Mouse (Mus musculus): ENCODE measurements around the gene Casp6. TPM values are rescaled to one million over a fixed set of nuclear protein-coding genes. Genes with fewer than 3 reads are reported as not detected.

Gene Casp6
- total RNA-seq, 2 experiments from 2014 or later, result 6.3 to 7.6 TPM

GRCm38 (mm10) chr3:129918434-129918833 lies 17.2 kb downstream of the Casp6 start:
- DNase-seq (ENCODE audit: low spot score in 2 of 2), result peak; percentile 60 to 90

GRCm38 (mm10) chr3:129923581-129923980 lies 22.4 kb downstream of the Casp6 start:
- no peak for DNase-seq (ENCODE audit: low spot score in 2 of 2)

GRCm38 (mm10) chr3:129925861-129926260 lies 24.6 kb downstream of the Casp6 start:
- DNase-seq (ENCODE audit: low spot score in 2 of 2), result no peak

- no peak for DNase-seq (ENCODE audit: low spot score in 2 of 2)
Measured at GRCm38 (mm10) chr3:129930213-129930778, 29.1 kb downstream of the Casp6 start.

GRCm38 (mm10) chr3:129932443-129932842 lies 31.2 kb downstream of the Casp6 start:
- DNase-seq (ENCODE audit: low spot score in 2 of 2), result no peak

GRCm38 (mm10) chr3:129936561-129936960 lies 35.3 kb downstream of the Casp6 start:
- DNase-seq (ENCODE audit: low spot score in 2 of 2), result no peak

GRCm38 (mm10) chr3:129937848-129938247 lies 36.6 kb downstream of the Casp6 start:
- no peak for DNase-seq (ENCODE audit: low spot score in 2 of 2)

GRCm38 (mm10) chr3:129939058-129939457 lies 37.8 kb downstream of the Casp6 start:
- no peak for DNase-seq (ENCODE audit: low spot score in 2 of 2)

GRCm38 (mm10) chr3:129940780-129941179 lies 39.6 kb downstream of the Casp6 start:
- no peak for DNase-seq (ENCODE audit: low spot score in 2 of 2)

- DNase-seq (ENCODE audit: low spot score in 2 of 2), result no peak
Measured at GRCm38 (mm10) chr3:129941291-129941690, 40.1 kb downstream of the Casp6 start.

- no peak for DNase-seq (ENCODE audit: low spot score in 2 of 2)
Measured at GRCm38 (mm10) chr3:129943813-129944212, 42.6 kb downstream of the Casp6 start.

- no peak for DNase-seq (ENCODE audit: low spot score in 2 of 2)
Measured at GRCm38 (mm10) chr3:129946217-129946914, 45.1 kb downstream of the Casp6 start.

GRCm38 (mm10) chr3:129948359-129948758 lies 47.1 kb downstream of the Casp6 start:
- DNase-seq (ENCODE audit: low spot score in 2 of 2), result peak; percentile 39 to 66

GRCm38 (mm10) chr3:129949158-129949773 lies 48.0 kb downstream of the Casp6 start:
- DNase-seq (ENCODE audit: low spot score in 2 of 2), result no peak

GRCm38 (mm10) chr3:129953296-129953695 lies 52.1 kb downstream of the Casp6 start:
- no peak for DNase-seq (ENCODE audit: low spot score in 2 of 2)

- no peak for DNase-seq (ENCODE audit: low spot score in 2 of 2)
Measured at GRCm38 (mm10) chr3:129962533-129962932, 61.3 kb downstream of the Casp6 start.

Other genes with a start within 250 kb of the Casp6 start
- gene Egf, start 146.1 kb upstream of the Casp6 start, total RNA-seq (2021), result 1 to 10 TPM; 1.2 to 1.7 TPM
- gene Lrit3, start 97.4 kb upstream of the Casp6 start, total RNA-seq (2021), result not detected
- under 1 TPM; 0.62 to 0.68 TPM for gene Rrh, start 78.8 kb upstream of the Casp6 start, total RNA-seq (2021)
- gene Gar1, start 70.0 kb upstream of the Casp6 start, total RNA-seq (2021), result 10 to 100 TPM; 43.7 to 46.6 TPM
- not detected for gene Cfi, start 65.5 kb upstream of the Casp6 start, total RNA-seq (2021)
- 10 to 100 TPM; 22.3 to 23.6 TPM for gene Pla2g12a, start 22.8 kb upstream of the Casp6 start, total RNA-seq (2021)
- gene Mcub, start 68.8 kb downstream of the Casp6 start, total RNA-seq (2021), result 1 to 10 TPM; 2.9 to 3.3 TPM
- gene Sec24b, start 160.1 kb downstream of the Casp6 start, total RNA-seq (2021), result 10 to 100 TPM; 52.5 to 58.7 TPM
- 10 to 100 TPM; 70.7 to 71.0 TPM for gene Col25a1, start 230.1 kb downstream of the Casp6 start, total RNA-seq (2021)